Mouse (Mus musculus) heart, postnatal 0 days (tissue): ENCODE results near the gene Gab2.

ENCODE experiments used
- CTCF ChIP-seq: IDR thresholded peaks from 2 replicates; pipeline ENCODE4 v1.5.1; 2016; ENCODE audit warnings: antibody characterized with exemption, control low read depth, low read depth
- EP300 ChIP-seq: IDR thresholded peaks from 2 replicates; pipeline ENCODE4 v1.6.1; 2016; ENCODE audit warnings: antibody characterized with exemption, low read depth

GRCm38 (mm10) chr7:97298279-97298678 lies 216.9 kb downstream of the Gab2 start:
- TF ChIP-seq CTCF (no peak), EP300 (no peak)
